Mouse (Mus musculus) inflammation-experienced regulatory T-cells, adult 6 months (primary cell): ENCODE measurements around the gene 1110057P08Rik. TPM values are rescaled to one million over a fixed set of nuclear protein-coding genes. Genes with fewer than 3 reads are reported as not detected.
"Not testable (repeated sequence)": the region's sequence is repeated elsewhere in the genome, so short reads cannot be mapped to it uniquely, and the experiment has no call there.

ENCODE experiments used
- ATAC-seq: one replicate; pipeline ENCODE4 v1.8.0; 2017
- polyA plus RNA-seq, 3 experiments: library from polyadenylated mRNA; unstranded; fragments of 100-300 nt; shearing (Covaris generic); gene quantifications; one replicate each; pipeline ENCODE4 v1.2.1; 2017

The 1110057P08Rik gene
- not detected for polyA plus RNA-seq

DNA sequence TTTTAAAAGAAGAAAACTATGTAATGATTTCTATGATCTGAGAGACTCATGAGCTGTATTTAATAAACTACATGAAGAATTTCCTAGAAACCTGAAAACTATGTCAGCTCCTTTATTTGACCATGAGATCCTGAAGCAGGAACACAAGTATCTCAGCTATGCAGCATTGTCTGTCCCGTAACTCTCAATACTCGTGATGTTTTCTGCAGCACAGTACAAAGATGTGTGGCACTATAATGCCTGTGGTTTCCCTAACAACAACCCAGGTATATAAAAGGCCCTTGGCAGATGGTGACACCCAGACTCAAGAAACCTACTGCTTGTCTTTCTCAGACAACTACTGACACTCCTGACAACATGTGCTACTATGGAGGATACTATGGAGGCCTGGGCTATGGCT is at the start of gene 1110057P08Rik:
Gene 1110057P08Rik, plus strand, starts transcription at position 301 of the 400 bp plus-strand sequence.
- ATAC-seq = no peak

DNA sequence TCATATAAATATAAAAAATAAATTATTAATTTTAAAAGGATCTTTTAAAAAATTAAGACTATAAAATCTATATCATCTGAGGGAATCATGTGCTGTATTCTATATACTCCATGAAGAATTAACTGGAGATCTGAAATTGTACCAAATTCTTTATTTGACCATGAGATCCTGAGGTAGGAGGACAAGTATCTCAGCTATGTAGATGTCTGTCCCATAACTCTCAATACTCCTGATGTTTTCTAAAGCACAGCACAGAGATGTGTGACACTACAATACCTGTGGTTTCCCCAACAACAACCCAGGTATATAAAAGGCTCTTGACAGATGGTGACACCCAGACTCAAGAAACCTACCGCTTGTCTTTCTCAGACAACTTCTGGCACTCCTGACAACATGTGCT is 34.0 kb upstream of the 1110057P08Rik start, which contains the start of gene Gm6358:
Gene Gm6358, plus strand, starts transcription at position 301 of the 400 bp plus-strand sequence.
- ATAC-seq = no peak

DNA sequence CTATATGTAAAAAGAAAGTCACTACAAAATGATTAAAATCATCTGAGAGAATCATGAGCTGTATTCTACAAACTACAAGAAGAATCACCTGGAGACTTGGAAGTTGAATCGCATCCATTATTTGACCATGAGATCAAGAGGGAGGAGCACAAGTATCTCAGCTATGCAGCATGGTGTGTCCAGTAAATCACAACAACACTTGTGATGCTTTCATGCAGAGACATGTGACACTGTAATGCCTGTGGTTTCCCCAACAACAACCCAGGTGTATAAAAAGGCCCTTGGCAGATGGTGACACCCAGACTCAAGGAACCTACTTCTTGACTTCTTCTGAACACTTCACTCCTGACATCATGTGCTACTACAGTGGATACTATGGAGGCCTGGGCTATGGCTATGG is 23.7 kb upstream of the 1110057P08Rik start, which contains the start of gene Gm10061:
Gene Gm10061, plus strand, starts transcription at position 301 of the 400 bp plus-strand sequence.
- no peak for ATAC-seq

DNA sequence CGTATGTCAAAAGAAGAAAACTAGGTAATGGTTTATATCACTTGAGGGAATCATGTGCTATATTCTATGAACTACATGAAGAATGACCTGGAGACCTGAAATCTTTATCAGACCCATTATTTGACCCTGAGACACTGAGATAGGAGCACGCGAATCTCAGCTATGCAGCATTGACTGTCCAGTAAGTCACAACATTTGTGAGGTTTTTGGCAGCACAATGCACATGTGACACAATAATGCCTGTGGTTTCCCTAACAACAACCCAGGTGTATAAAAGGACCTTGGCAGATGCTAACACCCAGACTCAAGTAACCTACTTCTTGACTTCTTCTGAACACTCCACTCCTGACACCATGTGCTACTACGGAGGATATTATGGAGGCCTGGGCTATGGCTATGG is 16.9 kb upstream of the 1110057P08Rik start, which contains the start of gene Gm9789:
Gene Gm9789, plus strand, starts transcription at position 301 of the 400 bp plus-strand sequence.
- no peak for ATAC-seq

DNA sequence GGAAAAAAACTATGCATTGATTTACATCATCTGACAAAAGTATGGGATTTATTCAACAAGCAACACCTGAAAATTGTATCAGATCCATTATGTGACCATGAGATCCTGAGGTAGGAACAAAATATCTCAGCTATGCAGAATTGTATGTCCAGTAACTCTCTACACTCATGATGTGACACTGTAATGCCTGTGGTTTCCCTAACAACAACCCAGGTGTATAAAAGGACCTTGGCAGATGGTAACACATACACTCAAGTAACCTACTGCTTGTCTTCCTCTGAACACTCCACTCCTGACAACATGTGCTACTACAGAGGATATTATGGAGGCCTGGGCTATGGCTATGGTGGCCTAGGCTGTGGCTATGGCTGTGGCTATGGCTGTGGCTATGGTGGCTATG is 5.3 kb upstream of the 1110057P08Rik start, which contains the start of gene Gm7735:
Gene Gm7735, plus strand, starts transcription at position 301 of the 400 bp plus-strand sequence.
- ATAC-seq = not testable (repeated sequence)

DNA sequence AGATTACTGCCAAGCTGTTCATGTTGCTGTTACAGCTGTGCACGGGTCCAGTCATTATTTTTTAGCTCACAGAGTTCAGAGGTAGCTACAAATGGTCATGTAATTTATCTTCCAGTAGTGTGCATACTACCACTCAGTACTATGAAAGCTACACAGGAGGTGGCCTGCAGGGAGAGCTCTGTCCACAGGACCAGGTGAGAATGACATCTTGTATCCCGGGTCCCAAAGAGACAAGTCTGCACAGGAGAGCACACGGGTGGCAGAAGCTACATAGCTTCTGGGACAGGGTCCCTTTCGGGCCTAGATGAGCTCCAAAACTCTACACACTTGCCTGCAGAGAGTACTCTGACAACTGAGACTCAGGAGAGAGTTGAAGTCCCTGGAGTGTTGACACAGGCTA is 14.1 kb downstream of the 1110057P08Rik start:
- ATAC-seq = no peak

DNA sequence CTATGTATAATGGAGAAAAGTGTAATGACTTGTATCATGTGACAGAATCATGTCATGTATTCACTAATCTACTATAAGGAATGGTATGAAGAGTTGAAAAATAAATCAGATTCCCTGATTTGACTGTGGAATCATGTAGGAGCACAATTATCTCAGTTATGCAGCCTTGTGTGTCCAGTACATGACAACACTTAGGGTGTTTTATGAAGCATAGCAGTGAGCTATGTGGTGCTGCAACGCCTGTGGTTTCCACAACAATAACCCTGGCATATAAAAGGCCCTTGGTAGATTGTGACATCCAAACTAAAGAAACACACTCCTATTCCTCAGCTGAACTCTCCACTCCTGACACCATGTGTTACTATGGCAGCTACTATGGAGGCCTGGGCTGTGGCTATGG is 31.0 kb downstream of the 1110057P08Rik start, which contains the start of gene Krtap20-2:
Gene Krtap20-2, plus strand, starts transcription at position 301 of the 400 bp plus-strand sequence.
- no peak for ATAC-seq

Other genes starting within 250 kb of the 1110057P08Rik start
- not detected for gene Krtap19-9b, start 242.5 kb upstream of the 1110057P08Rik start, polyA plus RNA-seq
- gene Krtap16-3, start 211.9 kb upstream of the 1110057P08Rik start, polyA plus RNA-seq = not detected
- gene Krtap22-2, start 164.0 kb upstream of the 1110057P08Rik start, polyA plus RNA-seq = not detected
- gene Gm10229, start 159.5 kb upstream of the 1110057P08Rik start, polyA plus RNA-seq = not detected
- not detected for gene Krtap6-1, start 143.0 kb upstream of the 1110057P08Rik start, polyA plus RNA-seq
- gene Gm10228, start 133.3 kb upstream of the 1110057P08Rik start, polyA plus RNA-seq = not detected
- not detected for gene Krtap6-5, start 126.9 kb upstream of the 1110057P08Rik start, polyA plus RNA-seq
- gene 1110025L11Rik, start 110.7 kb upstream of the 1110057P08Rik start, polyA plus RNA-seq = not detected
- not detected for gene Krtap6-3, start 90.7 kb upstream of the 1110057P08Rik start, polyA plus RNA-seq
- gene Gm6358, start 33.9 kb upstream of the 1110057P08Rik start, polyA plus RNA-seq = not detected
- gene Gm10061, start 23.6 kb upstream of the 1110057P08Rik start, polyA plus RNA-seq = not detected
- gene Gm9789, start 16.8 kb upstream of the 1110057P08Rik start, polyA plus RNA-seq = not detected
- not detected for gene Gm7735, start 5.2 kb upstream of the 1110057P08Rik start, polyA plus RNA-seq
- gene Krtap20-2, start 31.1 kb downstream of the 1110057P08Rik start, polyA plus RNA-seq = not detected
- gene Krtap21-1, start 229.1 kb downstream of the 1110057P08Rik start, polyA plus RNA-seq = not detected
- not detected for gene Krtap6-2, start 245.4 kb downstream of the 1110057P08Rik start, polyA plus RNA-seq